Mouse (Mus musculus) regulatory T cell (primary cell): ENCODE measurements around the gene Tmem246.

Source experiments
- in situ Hi-C: fragments of 300-600 bp; cut with MboI, MseI; formaldehyde crosslinking; loops from one replicate; pipeline ENCODE4 v1.15.1; 2025; ENCODE audit warnings: high pct_unique_total_duplicates

Tmem246 gene

DNA sequence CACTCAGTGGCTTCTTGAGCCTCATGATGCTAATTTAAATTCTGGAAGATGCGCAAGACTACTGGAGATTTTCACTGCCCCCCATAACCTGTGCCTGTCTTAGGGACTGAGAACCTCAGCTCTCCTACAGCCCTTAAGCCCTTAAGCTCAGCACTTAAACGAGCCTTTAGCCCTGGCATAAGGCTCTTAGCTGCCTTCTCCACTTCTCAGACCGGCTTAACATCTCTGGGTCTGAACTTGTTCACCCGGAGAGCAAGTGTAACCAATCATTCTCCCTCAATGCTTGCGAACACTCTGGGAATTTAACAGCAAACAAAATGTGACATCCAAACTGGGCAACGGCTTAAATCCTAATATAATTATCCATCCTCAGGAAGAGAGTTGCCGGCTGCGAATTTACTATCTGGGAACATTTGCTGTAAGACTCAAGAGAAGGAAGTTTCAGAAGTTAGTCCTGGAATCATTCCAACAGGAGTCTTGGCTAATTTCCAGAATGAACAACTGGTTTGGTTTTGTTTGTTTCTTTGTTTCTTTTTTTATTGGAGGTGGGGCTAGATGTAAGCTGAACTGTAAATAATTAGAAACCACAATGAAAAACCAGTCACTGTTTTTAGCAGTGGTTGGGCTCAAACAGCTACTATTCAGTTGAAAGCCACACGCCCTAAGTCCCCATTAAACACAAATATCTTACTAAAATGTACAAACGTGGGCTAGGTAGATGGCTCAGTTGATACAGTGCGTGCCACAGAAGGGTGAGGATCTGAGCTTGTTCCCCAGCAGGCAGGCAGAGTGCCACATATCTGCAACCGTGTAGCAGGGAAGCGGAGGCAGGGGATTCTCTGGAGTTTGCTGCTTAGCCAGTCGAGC lies 13.5 kb downstream of the Tmem246 start:
- in situ Hi-C loops, result no loop called here

DNA sequence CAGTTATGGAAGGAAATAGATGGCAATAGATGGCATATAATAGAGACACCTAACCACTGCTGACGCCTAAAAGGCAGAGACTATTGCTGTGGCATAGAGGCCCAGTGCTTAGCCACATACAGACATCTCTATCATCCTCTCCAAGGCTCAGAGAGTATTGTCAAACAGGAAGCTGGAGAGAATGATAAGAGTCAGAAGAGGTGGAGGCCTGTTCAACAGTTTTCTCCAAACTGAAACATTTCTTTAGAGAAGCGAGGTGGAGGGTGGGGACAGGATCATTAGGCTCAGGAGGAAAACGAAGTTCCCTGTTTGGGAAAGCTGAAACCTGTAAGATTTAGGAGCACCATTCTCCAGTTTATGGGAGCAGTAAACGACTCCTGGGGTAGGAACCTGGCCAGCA lies 16.4 kb downstream of the Tmem246 start:
- in situ Hi-C loops, result no loop called here

DNA sequence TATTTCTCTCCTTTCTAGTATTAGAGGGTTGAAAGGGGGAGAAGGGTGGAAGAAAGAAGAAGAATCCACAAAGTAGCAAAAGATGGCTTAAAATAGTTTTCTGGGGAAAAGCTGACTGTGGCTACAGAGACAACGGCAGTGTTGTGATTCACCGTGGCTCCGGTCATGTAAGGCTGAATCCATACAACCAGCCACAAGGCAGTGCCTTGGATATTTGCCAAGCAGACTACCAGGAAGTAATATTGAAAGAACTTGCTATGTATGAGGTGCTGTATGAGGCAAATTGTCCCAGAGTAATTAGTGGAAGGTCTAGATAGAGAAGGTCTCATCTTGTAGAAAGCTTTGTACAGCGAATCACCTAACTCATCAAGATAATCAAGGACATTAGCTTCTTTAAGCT lies 25.5 kb downstream of the Tmem246 start:
- in situ Hi-C loops, result no loop called here

DNA sequence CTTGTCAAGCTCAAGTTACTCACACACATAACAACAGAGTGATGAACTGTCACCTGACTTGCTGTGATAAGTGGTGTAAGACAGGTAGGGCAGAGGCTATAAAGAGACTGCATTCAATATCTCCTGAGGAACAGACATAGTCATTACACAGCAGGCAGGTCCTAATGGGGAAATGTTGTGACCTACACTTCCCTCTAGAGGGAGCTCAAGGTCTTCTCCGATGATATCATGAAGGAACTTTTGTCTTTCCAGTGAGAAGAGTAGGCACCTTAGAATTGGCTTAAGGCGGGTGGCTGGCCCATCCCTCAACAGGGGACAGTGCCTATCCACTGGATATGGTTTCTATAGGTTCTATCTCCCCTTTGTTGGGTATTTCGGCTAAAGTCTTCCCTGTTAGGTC lies 30.1 kb downstream of the Tmem246 start:
- in situ Hi-C loops, result loop anchor here (5.0 kb wide), 1 partner anchor 60 kb away; no protein-coding TSS in a partner anchor

DNA sequence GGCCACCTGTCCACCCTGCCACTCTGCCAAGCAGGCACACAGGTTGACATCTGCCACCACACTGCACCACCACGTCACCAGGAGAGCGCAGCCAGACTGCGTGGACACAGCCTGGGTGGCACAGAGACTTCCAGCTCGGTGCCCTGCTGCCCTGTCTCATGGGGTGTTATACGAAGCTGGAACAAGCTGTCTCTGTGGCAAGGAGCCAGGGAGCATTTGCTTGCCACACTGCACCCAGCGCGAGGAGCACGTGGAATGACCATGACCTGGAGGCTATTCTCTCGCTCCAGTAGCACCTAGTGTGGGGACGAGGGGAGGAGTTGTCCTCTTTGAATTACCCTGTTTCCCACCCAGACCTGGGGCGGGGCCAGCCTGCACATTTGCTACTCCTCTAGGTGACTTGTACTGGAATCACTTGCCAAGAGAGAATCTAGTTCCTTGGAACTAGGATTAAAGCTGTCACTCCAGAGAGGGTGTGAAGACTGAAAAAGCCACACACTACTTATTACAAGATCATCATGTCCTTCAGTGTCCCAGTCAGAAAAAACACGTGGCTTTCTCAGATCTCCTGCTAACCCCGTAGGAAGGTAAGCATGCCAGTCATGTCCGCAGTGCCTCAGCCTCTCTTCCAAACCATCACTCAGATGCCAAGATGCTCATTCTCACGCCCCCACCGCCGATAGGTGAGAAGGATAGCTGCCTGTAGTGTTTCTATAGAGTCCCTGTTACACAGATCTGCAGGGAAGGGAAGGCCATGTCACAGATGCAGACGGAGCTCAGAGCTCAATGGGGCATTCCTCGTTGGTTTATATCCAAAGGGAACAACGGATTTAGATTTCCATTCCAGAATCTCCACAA lies 37.5 kb downstream of the Tmem246 start:
- in situ Hi-C loops, result no loop called here

DNA sequence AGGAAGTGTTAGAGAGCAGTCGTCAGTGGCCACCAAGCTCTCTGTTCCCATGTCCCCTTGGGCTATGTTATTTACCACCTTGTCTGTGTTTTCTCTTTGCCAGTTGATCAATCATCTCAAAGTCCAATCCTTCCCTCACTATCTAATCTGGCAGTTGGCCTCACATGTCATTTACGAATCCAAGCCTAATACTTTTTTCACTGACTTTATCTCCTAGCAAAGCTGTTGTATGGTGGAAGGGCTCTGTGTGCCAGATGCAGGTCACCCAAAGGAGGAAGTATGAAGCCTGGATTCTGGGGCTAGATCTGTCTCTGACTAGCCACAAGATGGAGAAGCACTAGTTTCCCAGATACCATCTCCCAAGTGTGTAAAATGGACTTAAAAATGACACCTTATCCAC lies 39.5 kb downstream of the Tmem246 start:
- in situ Hi-C loops, result no loop called here

DNA sequence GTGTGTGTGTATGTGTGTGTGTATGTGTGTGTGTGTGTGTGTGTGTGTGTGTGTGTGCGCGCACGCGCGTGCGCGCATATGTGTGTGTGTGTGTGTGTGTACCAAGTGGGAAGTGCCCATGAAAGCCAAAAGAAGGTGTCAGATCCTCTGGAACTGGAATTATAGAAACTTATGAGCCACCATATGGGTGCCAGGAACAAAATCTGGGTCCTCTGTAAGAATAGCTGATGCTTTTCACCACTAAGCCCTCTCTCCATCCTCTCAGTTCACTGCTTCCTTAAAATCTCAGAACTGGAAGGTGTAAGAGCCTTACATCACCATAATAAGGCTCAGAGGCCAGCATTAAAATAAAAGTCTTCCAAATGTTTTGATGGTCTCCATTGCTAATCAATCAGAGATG lies 40.3 kb downstream of the Tmem246 start:
- in situ Hi-C loops, result no loop called here

DNA sequence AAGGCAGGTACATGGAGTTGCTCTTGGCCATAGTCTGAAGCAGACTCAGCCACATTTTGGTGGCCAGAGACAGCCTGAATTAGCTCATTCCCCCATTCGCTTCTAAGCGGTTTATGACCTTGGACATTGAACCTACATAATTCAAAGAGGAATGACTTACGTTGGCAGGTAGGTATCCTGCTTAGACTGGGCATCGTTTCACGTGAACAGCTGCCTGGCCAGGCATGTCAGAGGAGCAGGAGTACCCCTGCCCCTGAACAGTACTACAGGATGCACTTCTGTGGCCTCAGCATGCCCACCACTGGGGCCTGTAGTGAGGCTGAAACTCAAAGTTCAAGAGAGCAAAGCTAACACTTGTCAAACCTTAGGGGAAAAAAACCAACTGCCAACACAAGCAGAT lies 44.3 kb downstream of the Tmem246 start:
- in situ Hi-C loops, result no loop called here

DNA sequence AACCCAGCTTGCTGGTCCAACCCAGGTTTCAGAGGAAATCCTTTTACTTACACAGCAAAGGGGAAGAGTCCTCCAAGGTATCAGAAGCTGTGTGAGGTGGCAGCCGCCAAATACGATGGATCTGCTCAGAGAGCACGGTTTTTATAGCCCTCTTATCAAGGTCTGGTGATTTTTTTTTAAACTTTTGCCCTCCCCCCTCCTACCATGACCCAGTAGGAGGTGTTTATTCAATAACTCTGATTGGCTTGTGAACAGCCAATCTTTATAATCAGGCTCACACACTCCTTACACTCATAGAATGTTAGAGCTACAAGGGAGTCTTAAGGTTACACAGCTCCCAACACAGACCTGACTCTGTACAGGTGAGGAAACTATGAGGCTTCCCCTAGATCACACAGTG lies 48.3 kb downstream of the Tmem246 start, which contains the start of gene Aldob:
Aldob (minus strand) TSS at position 164 of the 400 bp plus-strand sequence.
- in situ Hi-C loops, result no loop called here

DNA sequence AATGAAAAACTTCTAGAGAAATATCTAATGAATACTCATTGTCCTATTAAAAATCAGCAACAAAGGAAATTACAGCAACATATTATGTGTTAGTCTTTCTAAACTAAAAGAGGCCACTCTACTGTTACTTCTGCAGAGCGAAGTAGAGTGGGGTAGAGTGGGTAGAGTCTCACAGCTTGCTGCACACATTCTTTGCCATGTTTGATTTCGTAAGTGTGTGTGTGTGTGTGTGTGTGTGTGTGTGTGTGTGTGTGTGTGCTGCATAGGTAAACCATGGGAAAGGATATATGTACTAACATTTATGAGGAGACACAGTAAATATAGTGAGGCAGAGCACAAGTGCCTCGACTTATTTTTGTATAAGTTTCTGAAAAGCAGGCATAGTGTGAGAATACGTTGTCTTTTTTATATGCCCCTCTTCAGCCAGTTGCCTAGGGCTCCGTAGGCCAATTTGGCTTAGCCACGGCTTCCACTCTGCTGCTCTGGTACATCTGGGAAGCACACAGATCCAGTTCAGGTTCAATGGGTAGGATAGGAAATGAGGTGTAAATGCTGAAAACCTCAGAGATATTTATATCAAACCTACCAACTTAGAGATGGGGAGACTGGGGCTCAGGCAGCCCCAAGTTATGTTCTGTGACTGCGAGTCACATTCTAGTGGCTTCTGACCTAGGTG lies 50.0 kb downstream of the Tmem246 start:
- in situ Hi-C loops, result no loop called here

DNA sequence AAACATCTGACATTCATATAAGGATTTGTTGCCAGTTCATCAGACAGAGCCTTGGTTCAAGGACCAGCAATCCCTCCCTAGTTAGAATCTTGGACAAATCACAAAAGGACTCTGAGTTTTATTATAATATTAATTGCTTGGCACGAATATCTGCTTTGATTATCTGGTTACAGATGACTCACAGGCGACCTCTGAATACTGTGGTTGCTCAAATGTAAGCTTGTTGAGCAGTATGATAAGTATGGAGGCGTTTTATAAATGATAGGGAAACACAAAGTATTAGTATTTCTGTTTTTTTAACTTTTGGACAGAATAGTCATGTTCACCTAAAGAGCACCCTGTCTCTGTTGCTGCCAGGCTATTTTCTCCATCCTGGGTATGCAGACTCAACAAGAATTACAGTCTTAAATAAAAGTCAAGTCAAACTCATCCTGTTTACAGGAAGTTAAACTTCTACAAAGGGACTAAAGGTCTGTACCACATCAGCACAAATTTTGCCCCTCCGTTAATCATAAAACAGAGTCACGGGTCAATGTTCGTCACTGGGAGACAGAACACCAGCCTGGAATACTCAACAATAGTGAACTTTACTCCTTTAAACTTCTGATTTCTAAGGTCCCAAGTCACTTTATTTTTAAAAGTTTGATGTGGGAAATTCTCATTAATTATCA lies 50.7 kb downstream of the Tmem246 start:
- in situ Hi-C loops, result no loop called here

DNA sequence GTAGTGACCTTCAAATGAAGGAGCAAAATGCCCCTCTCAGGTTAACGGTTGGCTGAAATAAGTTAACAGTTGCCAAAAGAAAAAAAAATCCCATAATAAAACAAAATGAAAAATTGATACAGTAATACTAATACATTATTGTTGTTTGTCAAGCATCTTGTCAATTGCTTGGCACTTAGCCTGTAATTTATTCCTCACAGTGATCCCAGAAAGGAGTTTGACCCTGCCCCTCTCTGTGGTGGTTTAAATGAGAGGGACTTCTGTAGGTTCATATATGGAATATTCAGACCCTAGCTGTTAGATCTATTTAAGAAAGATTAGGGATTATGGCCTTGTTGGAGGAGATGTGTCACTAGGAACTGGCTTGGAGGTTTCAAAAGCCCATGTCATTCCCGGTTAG lies 51.6 kb downstream of the Tmem246 start:
- in situ Hi-C loops, result no loop called here

DNA sequence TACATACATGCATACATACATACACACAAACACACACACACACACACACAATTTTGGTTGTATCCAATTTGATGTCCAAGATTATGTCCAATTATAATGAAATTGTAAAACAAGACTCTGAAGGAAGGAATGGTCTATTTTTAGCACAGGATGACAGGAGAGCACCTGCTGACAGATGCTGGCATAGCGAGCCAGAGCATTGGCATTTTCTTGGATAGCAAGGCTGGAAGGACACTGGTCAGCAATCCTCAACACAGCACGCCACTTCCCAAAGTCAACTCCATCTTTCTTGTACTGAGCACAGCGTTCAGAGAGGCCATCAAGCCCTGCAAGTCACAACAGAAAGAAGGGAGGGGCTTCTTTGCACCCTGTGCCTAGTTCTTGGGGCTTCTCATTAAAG lies 56.7 kb downstream of the Tmem246 start:
- in situ Hi-C loops, result no loop called here

DNA sequence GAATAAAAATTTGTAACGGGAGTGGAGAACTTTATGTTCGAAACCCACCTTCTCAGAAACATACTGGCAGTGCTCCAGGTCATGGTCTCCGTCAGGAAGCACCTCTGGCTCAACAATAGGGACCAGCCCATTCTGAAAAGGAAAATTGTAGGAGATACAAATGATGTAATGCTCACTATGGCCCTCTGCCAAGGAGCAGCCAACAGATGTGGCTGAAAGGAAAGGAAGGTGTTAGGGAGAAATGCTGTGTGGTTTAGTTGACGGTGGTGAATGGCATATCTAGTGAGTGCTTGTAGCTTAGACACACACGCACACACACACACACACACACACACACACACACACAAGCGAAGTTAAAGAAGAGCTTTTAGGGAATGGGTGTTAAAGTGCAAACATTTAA lies 58.0 kb downstream of the Tmem246 start:
- in situ Hi-C loops, result no loop called here

DNA sequence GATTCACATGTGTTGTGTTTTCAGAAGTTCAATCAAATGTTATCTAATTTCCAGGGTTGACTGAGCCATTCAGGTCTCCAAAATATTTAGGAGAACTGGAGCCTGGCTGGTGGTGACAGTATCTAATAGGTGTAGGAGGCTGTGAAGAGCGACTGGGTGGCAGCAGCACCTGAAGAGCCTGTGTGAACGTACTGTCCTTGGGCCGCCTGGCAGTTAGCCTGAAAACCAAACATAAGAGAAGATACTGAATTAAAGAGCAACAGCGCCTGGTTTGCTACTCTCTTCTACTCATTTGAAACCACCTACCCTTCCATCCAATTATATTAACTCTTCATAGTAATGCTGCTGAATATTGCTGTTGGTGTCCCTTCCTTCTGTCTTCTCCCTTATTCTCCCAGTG lies 61.0 kb downstream of the Tmem246 start:
- in situ Hi-C loops, result no loop called here

DNA sequence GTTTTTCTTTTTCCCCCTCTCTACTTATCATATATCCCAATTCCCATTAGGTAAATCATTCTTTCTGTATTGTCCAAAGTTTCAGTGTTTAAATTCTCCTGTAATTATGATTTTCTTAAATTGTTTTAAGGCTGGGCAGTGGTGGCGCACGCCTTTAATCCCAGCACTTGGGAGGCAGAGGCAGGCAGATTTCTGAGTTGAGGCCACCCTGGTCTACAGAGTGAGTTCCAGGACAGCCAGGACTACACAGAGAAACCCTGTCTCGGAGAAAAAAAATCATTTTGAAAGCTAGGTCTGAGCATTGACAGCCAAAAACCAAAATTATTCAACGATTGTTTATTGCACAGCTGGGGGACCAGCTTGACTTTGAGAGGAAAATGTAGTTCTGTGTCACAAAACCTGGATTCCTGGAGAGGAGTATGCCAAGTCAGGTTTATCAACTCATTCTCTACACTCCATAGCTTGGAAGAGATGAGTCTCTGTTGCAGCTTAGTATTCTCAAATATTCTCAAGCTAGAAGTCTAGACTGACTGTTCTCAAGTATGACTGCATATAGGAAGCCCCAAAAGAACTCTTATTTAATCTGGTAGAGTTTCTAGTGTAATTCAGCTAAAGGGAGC lies 61.9 kb downstream of the Tmem246 start:
- in situ Hi-C loops, result no loop called here

DNA sequence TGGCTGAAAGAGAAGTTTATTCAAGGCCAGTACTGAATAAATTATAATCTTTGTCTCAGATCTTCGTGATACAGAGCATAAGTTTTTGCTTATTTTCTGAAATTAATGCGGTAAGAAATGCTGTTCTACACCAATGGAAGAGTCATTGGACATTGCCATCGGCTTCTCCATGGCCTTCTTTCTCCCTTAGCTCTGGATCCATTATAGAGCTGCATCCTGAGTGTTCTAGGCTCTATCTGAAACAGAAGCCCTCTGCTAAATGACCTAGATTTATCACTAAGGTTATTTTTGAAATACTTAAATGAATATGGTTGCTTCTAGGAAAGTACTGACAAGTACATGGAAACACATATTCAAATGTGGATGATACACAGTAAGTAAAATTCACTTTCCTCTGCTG lies 62.6 kb downstream of the Tmem246 start:
- in situ Hi-C loops, result no loop called here
